Mouse (Mus musculus) limb, embryonic 13.5 days (tissue): ENCODE measurements at regions not wholly inside any gene's neighbourhood (a gene's known extent, or its start where the extent isn't known, plus 50 kb on each side); places are given as distances from the start of the nearest gene placed in this dataset.
A peak's percentile ranks its signal among the peaks of the same experiment; 100 is the strongest.

Source experiments
- ATAC-seq: fragments of 200-750 bp; cut with Nextera tagmentation; 2 replicates; pipeline ENCODE4 v1.8.0; 2017; ENCODE audit warnings: low read depth, moderate number of reproducible peaks, moderate TSS enrichment; ENCODE audit not compliant: low FRiP score
- H3K27ac ChIP-seq: fragments of 300-500 bp; sonication (generic); 2 replicates; pipeline ENCODE4 v1.5.1; 2015; ENCODE audit warnings: inconsistent platforms, mild to moderate bottlenecking, moderate library complexity
- H3K27me3 ChIP-seq: fragments of 300-500 bp; sonication (generic); 2 replicates; pipeline ENCODE4 v1.6.1; 2015; ENCODE audit warnings: mild to moderate bottlenecking, inconsistent platforms
- H3K36me3 ChIP-seq: fragments of 300-500 bp; sonication (generic); 2 replicates; pipeline ENCODE4 v1.6.1; 2015; ENCODE audit warnings: inconsistent platforms, mild to moderate bottlenecking, moderate library complexity
- H3K4me1 ChIP-seq: fragments of 300-500 bp; sonication (generic); 2 replicates; pipeline ENCODE4 v1.6.1; 2015; ENCODE audit warnings: inconsistent platforms
- H3K4me2 ChIP-seq: fragments of 300-500 bp; sonication (generic); replicated peaks from 2 replicates; pipeline ENCODE4 v1.6.1; 2015; ENCODE audit warnings: inconsistent platforms, mild to moderate bottlenecking, moderate library complexity
- H3K4me3 ChIP-seq: fragments of 300-500 bp; sonication (generic); 2 replicates; pipeline ENCODE4 v1.5.1; 2015; ENCODE audit warnings: moderate library complexity, mild to moderate bottlenecking, inconsistent platforms
- H3K9ac ChIP-seq: fragments of 300-500 bp; sonication (generic); 2 replicates; pipeline ENCODE4 v1.6.1; 2015; ENCODE audit warnings: mild to moderate bottlenecking, inconsistent platforms
- H3K9me3 ChIP-seq: fragments of 300-500 bp; sonication (generic); 2 replicates; pipeline ENCODE4 v1.6.1; 2016; ENCODE audit warnings: inconsistent platforms
- WGBS: fragments of 180-500 bp; shearing (Covaris S2); methylation state at CpG from one replicate; pipeline ENCODE4 v1.1.7; 2015; 5-methylcytosine and 5-hydroxymethylcytosine counted together

- Histone ChIP-seq H3K4me1 (peaks cover 69% of the 10 kb centered on the region), H3K4me2 (0 out of 2 replicates have a peak overlapping the region, but pooled peaks have one; percentile 11), H3K27ac (peak overlapping the region; percentile 70; the same call in 1 of the 2 replicates), H3K27me3 (peaks cover 4% of the 10 kb centered on the region; the same call in 1 of the 2 replicates), H3K9me3 (no peaks in the 10 kb centered on the region), H3K4me3 (no peak overlapping the region), H3K9ac (no peak overlapping the region), H3K36me3 (no peaks in the 10 kb centered on the region)
- peak; percentile 16; the same call in 1 of the 2 replicates for ATAC-seq
- 47% methylated on average over 8 of the region's 8 CpGs for WGBS
Measured at GRCm38 (mm10) chr16:29991876-29992380, 72.3 kb upstream of the Hes1 start.

GRCm38 (mm10) chr16:29993111-29993510, 71.1 kb upstream of the Hes1 start:
- Histone ChIP-seq H3K4me2 (no peak overlapping the region), H3K9ac (0 out of 2 replicates have a peak overlapping the region, but pooled peaks have one; percentile 9), H3K9me3 (no peaks in the 10 kb centered on the region), H3K27me3 (peaks cover 4% of the 10 kb centered on the region; the same call in 1 of the 2 replicates), H3K4me3 (no peak overlapping the region), H3K36me3 (no peaks in the 10 kb centered on the region), H3K4me1 (peaks cover 77% of the 10 kb centered on the region), H3K27ac (no peak overlapping the region)
- no peak for ATAC-seq
- WGBS, result 61% methylated on average over 7 of the region's 7 CpGs

GRCm38 (mm10) chr16:29993535-29993934, 70.6 kb upstream of the Hes1 start:
- H3K9ac ChIP-seq, result 0 out of 2 replicates have a peak overlapping the region, but pooled peaks have one; percentile 9
- no peaks in the 10 kb centered on the region for H3K9me3 ChIP-seq
- H3K4me2 ChIP-seq, result no peak overlapping the region
- no peak overlapping the region for H3K4me3 ChIP-seq
- H3K36me3 ChIP-seq, result no peaks in the 10 kb centered on the region
- WGBS, result 37% methylated on average over 6 of the region's 6 CpGs
- peaks cover 4% of the 10 kb centered on the region; the same call in 1 of the 2 replicates for H3K27me3 ChIP-seq
- H3K27ac ChIP-seq, result no peak overlapping the region
- ATAC-seq, result no peak
- peaks cover 77% of the 10 kb centered on the region for H3K4me1 ChIP-seq

- H3K27ac ChIP-seq, result peak overlapping the region; percentile 69
- peak; percentile 77 for ATAC-seq
- peak overlapping the region; percentile 49 for H3K4me2 ChIP-seq
- 4% methylated on average over 11 of the region's 12 CpGs for WGBS
- H3K9me3 ChIP-seq, result 0 out of 2 replicates have a peak, but pooled peaks cover 4% of the 10 kb centered on the region
- peaks cover 58% of the 10 kb centered on the region for H3K4me1 ChIP-seq
- no peaks in the 10 kb centered on the region for H3K36me3 ChIP-seq
- no peak overlapping the region for H3K9ac ChIP-seq
- no peaks in the 10 kb centered on the region for H3K27me3 ChIP-seq
- H3K4me3 ChIP-seq, result no peak overlapping the region
Measured at GRCm38 (mm10) chr16:29996139-29997069, 67.8 kb upstream of the Hes1 start.

- Histone ChIP-seq H3K4me2 (no peak overlapping the region), H3K27me3 (no peaks in the 10 kb centered on the region), H3K9me3 (0 out of 2 replicates have a peak, but pooled peaks cover 4% of the 10 kb centered on the region), H3K27ac (no peak overlapping the region), H3K9ac (no peak overlapping the region), H3K4me1 (peaks cover 33% of the 10 kb centered on the region), H3K4me3 (no peak overlapping the region), H3K36me3 (no peaks in the 10 kb centered on the region)
- ATAC-seq, result no peak
- 82% methylated on average over 2 of the region's 2 CpGs for WGBS
Measured at GRCm38 (mm10) chr16:30000166-30000565, 64.0 kb upstream of the Hes1 start.

- Histone ChIP-seq H3K27me3 (peaks cover 15% of the 10 kb centered on the region; the same call in 1 of the 2 replicates), H3K9ac (no peak overlapping the region), H3K27ac (no peak overlapping the region; the same call in 1 of the 2 replicates), H3K4me1 (peaks cover 47% of the 10 kb centered on the region), H3K36me3 (no peaks in the 10 kb centered on the region), H3K9me3 (0 out of 2 replicates have a peak, but pooled peaks cover 4% of the 10 kb centered on the region), H3K4me2 (no peak overlapping the region), H3K4me3 (no peak overlapping the region)
- ATAC-seq, result no peak
- 60% methylated on average over 3 of the region's 3 CpGs for WGBS
Measured at GRCm38 (mm10) chr16:30005124-30005523, 59.1 kb upstream of the Hes1 start.

GRCm38 (mm10) chr16:30006826-30007225, 57.4 kb upstream of the Hes1 start:
- no peak overlapping the region for H3K9ac ChIP-seq
- peaks cover 51% of the 10 kb centered on the region for H3K4me1 ChIP-seq
- H3K9me3 ChIP-seq, result no peaks in the 10 kb centered on the region
- H3K27ac ChIP-seq, result no peak overlapping the region
- H3K4me2 ChIP-seq, result no peak overlapping the region
- H3K27me3 ChIP-seq, result peaks cover 15% of the 10 kb centered on the region; the same call in 1 of the 2 replicates
- H3K36me3 ChIP-seq, result no peaks in the 10 kb centered on the region
- ATAC-seq, result no peak
- no peak overlapping the region for H3K4me3 ChIP-seq
- WGBS, result 37% methylated on average over 4 of the region's 4 CpGs

GRCm38 (mm10) chr16:30008451-30009357, 55.5 kb upstream of the Hes1 start:
- peak; percentile 94 for ATAC-seq
- Histone ChIP-seq H3K4me2 (peak overlapping the region; percentile 87), H3K27ac (peak overlapping the region; percentile 85), H3K4me1 (peaks cover 46% of the 10 kb centered on the region), H3K9me3 (no peaks in the 10 kb centered on the region), H3K4me3 (peak overlapping the region; percentile 46), H3K36me3 (no peaks in the 10 kb centered on the region), H3K9ac (peak overlapping the region; percentile 66), H3K27me3 (peaks cover 17% of the 10 kb centered on the region; the same call in 1 of the 2 replicates)
- whole genome bisulfite sequencing, result under 1% methylated on average over 44 of the region's 62 CpGs

- peak overlapping the region; percentile 87 for H3K4me2 ChIP-seq
- no peak for ATAC-seq
- peak overlapping the region; percentile 85 for H3K27ac ChIP-seq
- no peaks in the 10 kb centered on the region for H3K9me3 ChIP-seq
- peaks cover 53% of the 10 kb centered on the region for H3K4me1 ChIP-seq
- peaks cover 17% of the 10 kb centered on the region; the same call in 1 of the 2 replicates for H3K27me3 ChIP-seq
- peak overlapping the region; percentile 66; the same call in 1 of the 2 replicates for H3K9ac ChIP-seq
- 12% methylated on average over 17 of the region's 17 CpGs for WGBS
- H3K4me3 ChIP-seq, result peak overlapping the region; percentile 46
- no peaks in the 10 kb centered on the region for H3K36me3 ChIP-seq
Measured at GRCm38 (mm10) chr16:30009521-30010186, 54.5 kb upstream of the Hes1 start.

- 33% methylated on average over 2 of the region's 2 CpGs for WGBS
- no peak overlapping the region for H3K9ac ChIP-seq
- no peak overlapping the region for H3K4me3 ChIP-seq
- no peaks in the 10 kb centered on the region for H3K9me3 ChIP-seq
- ATAC-seq, result no peak
- H3K4me1 ChIP-seq, result peaks cover 42% of the 10 kb centered on the region
- 0 out of 2 replicates have a peak, but pooled peaks cover 2% of the 10 kb centered on the region for H3K27me3 ChIP-seq
- no peak overlapping the region for H3K27ac ChIP-seq
- H3K4me2 ChIP-seq, result no peak overlapping the region
- no peaks in the 10 kb centered on the region for H3K36me3 ChIP-seq
Measured at GRCm38 (mm10) chr16:30013123-30013522, 51.1 kb upstream of the Hes1 start.

GRCm38 (mm10) chr16:30013943-30014342, 50.2 kb upstream of the Hes1 start:
- Histone ChIP-seq H3K4me3 (no peak overlapping the region), H3K4me1 (peaks cover 40% of the 10 kb centered on the region), H3K9me3 (no peaks in the 10 kb centered on the region), H3K9ac (no peak overlapping the region), H3K4me2 (no peak overlapping the region), H3K27me3 (peaks cover 5% of the 10 kb centered on the region; the same call in 1 of the 2 replicates), H3K27ac (no peak overlapping the region), H3K36me3 (no peaks in the 10 kb centered on the region)
- ATAC-seq, result no peak
- 86% methylated on average over 9 of the region's 9 CpGs for WGBS
